Mouse (Mus musculus): Measurements from ENCODE around the gene Hba-a2. TPM values are rescaled to one million over a fixed set of nuclear protein-coding genes. Genes with fewer than 3 reads are reported as not detected.

Gene Hba-a2
- polyA plus RNA-seq, 1 experiment from 2014 or later: 4,938 TPM

DNA sequence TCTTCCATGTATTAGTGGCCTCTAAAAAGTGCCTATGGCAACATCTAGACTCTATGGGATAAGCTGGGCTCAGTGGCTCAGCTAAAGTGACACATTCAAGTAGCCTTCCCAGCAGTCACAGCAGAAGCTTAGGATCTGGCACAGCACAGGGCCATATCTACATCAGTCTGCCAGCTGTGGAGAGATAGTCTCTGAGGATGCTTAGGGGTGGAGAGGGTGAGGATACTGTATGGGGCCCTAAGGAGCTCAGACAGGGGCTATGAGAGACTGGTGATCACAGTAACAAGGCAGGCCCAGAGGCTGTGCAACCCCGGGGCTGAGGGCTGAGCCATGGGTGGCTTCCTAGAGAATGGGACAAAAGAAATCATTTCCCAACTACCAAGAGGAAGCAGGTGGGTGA is 10.7 kb downstream of the Hba-a2 start:
- Histone ChIP-seq H3K4me1 (replicated peaks) (peaks cover 21% of the 10 kb centered on the region), H3K36me3 (no peaks in the 10 kb centered on the region), H3K27me3 (ENCODE audit: insufficient read depth, poor library complexity, severe bottlenecking) (peaks cover 5% of the 10 kb centered on the region; the same call in 1 of the 2 replicates), H3K27ac (no peak overlapping the region), H3K9me3 (no peaks in the 10 kb centered on the region), H3K4me3 (no peak overlapping the region)
- 85% methylated on average over 1 of the region's 1 CpGs for WGBS
- DNase-seq (ENCODE audit: low spot score): no peak

DNA sequence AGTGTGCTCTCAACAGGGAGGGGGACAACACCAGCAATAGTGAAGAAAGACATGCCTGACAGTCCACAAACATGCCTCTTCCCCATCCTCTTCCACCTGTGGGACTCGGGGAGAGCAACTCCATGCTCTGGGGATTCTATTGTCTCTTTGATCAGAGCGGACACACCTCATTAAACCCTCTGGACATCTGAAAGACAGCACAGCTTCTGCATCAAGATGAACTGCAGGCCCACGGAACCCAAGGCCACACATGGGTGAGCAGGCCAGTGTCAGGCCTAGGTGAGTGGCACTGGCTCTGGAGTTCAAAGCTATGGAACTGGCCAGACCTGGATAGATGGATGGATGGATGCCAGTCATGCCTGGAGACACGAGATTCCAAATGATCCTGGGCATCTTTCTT is 13.2 kb downstream of the Hba-a2 start:
- Histone ChIP-seq H3K4me3 (no peak overlapping the region), H3K4me1 (replicated peaks) (peaks cover 24% of the 10 kb centered on the region), H3K27me3 (ENCODE audit: insufficient read depth, poor library complexity, severe bottlenecking) (no peaks in the 10 kb centered on the region), H3K36me3 (no peaks in the 10 kb centered on the region), H3K27ac (no peak overlapping the region), H3K9me3 (no peaks in the 10 kb centered on the region)
- WGBS: 32% methylated on average over 4 of the region's 4 CpGs
- DNase-seq (ENCODE audit: low spot score): no peak

DNA sequence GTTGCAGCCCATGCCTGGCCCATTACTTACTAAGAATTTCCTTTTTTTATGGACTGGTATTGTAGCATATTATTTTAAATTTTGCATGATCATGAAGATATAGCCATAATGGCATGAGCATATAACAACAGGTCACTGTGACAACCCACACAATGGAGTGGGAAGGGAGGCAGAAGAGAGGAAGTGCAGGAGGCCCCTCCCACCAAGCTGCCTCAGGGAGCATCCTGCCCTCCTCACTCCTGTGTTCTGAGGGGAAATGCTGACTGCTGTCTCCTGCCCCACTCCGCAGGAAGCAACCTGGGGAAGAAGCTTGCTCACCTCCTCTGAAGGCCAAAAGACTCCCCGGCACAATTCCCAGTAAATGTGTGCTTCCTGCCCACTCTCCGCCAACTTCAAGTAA is 13.6 kb downstream of the Hba-a2 start:
- H3K27ac ChIP-seq: no peak overlapping the region
- peaks cover 24% of the 10 kb centered on the region for H3K4me1 ChIP-seq (replicated peaks)
- DNase-seq (ENCODE audit: low spot score): no peak
- 70% methylated on average over 3 of the region's 3 CpGs for WGBS
- H3K27me3 ChIP-seq (ENCODE audit: insufficient read depth, poor library complexity, severe bottlenecking): no peaks in the 10 kb centered on the region
- no peaks in the 10 kb centered on the region for H3K9me3 ChIP-seq
- no peak overlapping the region for H3K4me3 ChIP-seq
- no peaks in the 10 kb centered on the region for H3K36me3 ChIP-seq

DNA sequence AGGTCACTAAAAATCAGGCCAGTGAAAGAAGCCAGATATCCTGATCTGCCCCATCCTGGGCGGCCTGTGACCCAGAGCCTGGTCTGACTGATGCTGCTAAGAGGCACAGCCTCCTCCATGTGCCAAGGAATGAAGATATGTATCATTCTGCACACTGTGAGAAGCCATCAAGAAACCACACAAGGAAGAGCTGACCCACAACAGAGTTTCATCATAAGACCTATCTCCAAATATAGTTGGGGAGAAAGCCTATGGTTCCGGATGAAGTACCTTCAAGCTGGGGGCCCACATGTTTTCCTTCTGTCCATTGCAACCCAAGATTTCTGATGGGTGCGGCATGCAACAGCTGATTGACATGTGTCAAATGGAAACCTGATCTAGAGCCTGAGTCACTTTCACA is 19.7 kb downstream of the Hba-a2 start:
- WGBS: 89% methylated on average over 3 of the region's 3 CpGs
- Histone ChIP-seq H3K4me1 (replicated peaks) (peaks cover 12% of the 10 kb centered on the region), H3K9me3 (no peaks in the 10 kb centered on the region), H3K4me3 (no peak overlapping the region), H3K27me3 (ENCODE audit: insufficient read depth, poor library complexity, severe bottlenecking) (0 out of 2 replicates have a peak, but pooled peaks cover 3% of the 10 kb centered on the region), H3K27ac (no peak overlapping the region), H3K36me3 (no peaks in the 10 kb centered on the region)
- DNase-seq (ENCODE audit: low spot score): no peak

DNA sequence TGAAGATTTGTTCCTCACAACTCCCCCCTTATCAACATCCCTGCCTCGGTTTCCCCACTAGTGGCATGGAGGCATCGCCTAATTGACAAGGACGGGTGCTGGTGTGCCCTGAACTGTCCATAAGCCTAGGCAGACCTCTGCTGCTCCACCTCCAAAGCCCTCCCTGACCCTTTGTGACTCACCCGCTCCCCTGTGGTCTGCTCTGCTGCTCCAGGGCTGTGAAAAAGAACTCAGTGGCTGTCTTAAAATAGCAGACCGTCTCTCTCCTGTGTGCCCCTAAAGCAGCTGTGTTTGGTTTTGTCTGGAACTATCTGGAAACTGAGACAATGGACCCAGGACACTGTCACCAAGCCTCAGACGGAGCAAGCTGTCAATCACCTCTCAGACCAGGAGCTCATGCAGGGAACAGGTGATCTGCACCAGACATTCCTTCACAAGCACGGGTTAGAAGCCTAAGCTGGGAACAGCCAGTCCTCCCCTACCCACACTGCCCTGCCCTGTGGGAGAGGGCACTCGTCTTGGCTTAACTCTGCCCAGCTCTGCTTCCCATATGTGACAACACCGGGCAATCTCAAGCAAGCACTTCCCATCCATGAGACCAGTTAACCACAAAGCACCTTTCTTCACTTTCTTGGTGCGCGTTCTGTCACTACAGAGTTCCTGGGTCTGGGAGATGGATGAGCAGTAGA is 24.4 kb downstream of the Hba-a2 start:
- Histone ChIP-seq H3K27ac (no peak overlapping the region; the same call in 1 of the 2 replicates), H3K27me3 (ENCODE audit: insufficient read depth, poor library complexity, severe bottlenecking) (0 out of 2 replicates have a peak, but pooled peaks cover 3% of the 10 kb centered on the region), H3K9me3 (no peaks in the 10 kb centered on the region), H3K36me3 (no peaks in the 10 kb centered on the region), H3K4me3 (no peak overlapping the region), H3K4me1 (replicated peaks) (peaks cover 16% of the 10 kb centered on the region)
- WGBS: 66% methylated on average over 11 of the region's 11 CpGs
- no peak for DNase-seq (ENCODE audit: low spot score)

DNA sequence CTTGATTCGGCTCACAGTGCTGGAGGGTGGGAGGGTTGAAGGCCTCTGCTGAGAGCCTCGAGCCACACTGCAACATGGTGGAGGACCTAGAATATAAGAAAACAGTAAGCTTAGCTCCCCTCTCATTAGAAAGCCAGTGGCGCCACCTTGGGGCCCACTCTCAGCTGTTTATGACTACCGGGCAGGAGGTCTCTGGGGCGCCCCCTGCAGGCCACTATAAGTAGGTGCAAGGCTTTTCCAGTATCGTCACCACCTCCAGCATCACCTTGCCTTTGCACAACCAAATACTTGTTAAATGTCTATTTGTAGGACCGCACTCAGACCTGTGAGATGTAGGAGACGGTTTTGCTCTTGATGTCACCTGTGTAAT is 24.9 kb downstream of the Hba-a2 start:
- no peaks in the 10 kb centered on the region for H3K36me3 ChIP-seq
- no peaks in the 10 kb centered on the region for H3K9me3 ChIP-seq
- H3K4me1 ChIP-seq (replicated peaks): peaks cover 16% of the 10 kb centered on the region
- H3K27ac ChIP-seq: no peak overlapping the region
- H3K27me3 ChIP-seq (ENCODE audit: insufficient read depth, poor library complexity, severe bottlenecking): no peaks in the 10 kb centered on the region
- peak; percentile 60 for DNase-seq (ENCODE audit: low spot score)
- WGBS: 43% methylated on average over 8 of the region's 8 CpGs
- H3K4me3 ChIP-seq: no peak overlapping the region

DNA sequence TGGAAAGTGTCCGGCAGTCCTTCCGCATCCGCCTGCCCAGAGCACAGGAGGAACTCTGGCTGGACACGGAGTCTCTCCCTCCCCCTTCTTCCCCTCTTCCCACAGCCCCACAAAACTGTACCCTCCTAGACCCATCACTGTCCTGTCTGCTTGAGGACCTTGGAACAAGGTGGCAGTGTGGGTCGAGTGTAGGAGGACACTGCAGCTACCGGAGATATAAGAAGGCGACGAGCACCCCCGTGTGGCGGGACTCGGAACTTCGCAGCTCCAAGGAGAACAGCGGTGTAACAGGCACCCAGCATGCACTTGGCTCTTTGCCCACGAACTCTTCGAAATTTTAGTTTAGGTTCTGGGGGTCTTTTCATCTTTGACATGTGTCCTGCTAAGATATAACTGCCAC is 28.3 kb downstream of the Hba-a2 start:
- WGBS: 11% methylated on average over 15 of the region's 15 CpGs
- H3K9me3 ChIP-seq: no peaks in the 10 kb centered on the region
- H3K27me3 ChIP-seq (ENCODE audit: insufficient read depth, poor library complexity, severe bottlenecking): no peaks in the 10 kb centered on the region
- H3K36me3 ChIP-seq: no peaks in the 10 kb centered on the region
- peak; percentile 94 for DNase-seq (ENCODE audit: low spot score)
- H3K27ac ChIP-seq: no peak overlapping the region
- H3K4me3 ChIP-seq: peak overlapping the region; percentile 26
- peaks cover 16% of the 10 kb centered on the region for H3K4me1 ChIP-seq (replicated peaks)

DNA sequence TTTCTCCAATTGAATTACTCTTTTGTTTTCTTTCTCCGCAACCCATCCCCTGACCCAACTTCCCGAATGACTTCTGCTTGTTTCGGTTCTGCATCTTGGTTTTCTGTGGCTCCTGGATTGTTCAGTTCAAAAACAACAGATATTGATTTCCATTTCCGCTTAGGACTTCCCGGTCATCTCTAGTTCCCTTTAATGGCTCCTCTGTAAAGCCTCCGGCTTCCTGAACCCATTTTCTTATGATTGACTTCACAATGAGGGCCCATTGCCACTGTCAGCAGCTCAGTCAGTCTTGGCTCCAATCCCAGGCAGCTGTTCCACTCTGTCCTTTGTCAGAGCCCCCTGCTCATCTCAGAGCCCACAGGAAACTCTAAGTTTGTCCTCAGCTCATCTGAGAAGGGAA is 34.8 kb downstream of the Hba-a2 start:
- no peak for DNase-seq (ENCODE audit: low spot score)
- 57% methylated on average over 6 of the region's 6 CpGs for WGBS

DNA sequence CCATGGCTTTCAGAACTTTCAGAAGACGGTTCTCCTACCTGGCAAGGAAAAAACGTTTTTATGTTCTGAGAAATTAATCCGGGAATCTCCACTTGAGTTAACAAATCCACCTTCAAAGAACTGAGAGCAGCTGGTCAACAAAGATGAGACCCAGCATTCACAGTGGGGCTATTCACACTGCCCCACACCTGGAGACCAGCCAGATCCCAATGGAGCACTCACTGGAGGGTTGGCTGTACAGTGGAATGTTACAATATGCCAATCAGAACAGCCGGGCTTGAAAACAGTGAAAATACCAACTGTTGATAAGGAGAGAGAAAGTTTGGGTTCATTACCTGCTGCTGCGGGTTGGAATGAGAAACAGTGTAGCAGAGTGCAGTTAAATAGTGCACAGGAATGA is 35.6 kb downstream of the Hba-a2 start:
- Histone ChIP-seq H3K27ac (no peak overlapping the region), H3K27me3 (ENCODE audit: insufficient read depth, poor library complexity, severe bottlenecking) (no peaks in the 10 kb centered on the region), H3K4me1 (replicated peaks) (0 out of 2 replicates have a peak, but pooled peaks cover 4% of the 10 kb centered on the region), H3K36me3 (no peaks in the 10 kb centered on the region), H3K9me3 (peaks cover 7% of the 10 kb centered on the region; the same call in 1 of the 2 replicates), H3K4me3 (no peak overlapping the region)
- 72% methylated on average over 5 of the region's 5 CpGs for WGBS
- DNase-seq (ENCODE audit: low spot score): no peak

More for the DNA sequence above, 34.8 kb downstream of the Hba-a2 start:
- H3K27me3 ChIP-seq (ENCODE audit: insufficient read depth, poor library complexity, severe bottlenecking): no peaks in the 10 kb centered on the region
- 0 out of 2 replicates have a peak, but pooled peaks cover 4% of the 10 kb centered on the region for H3K4me1 ChIP-seq (replicated peaks)
- no peak overlapping the region for H3K27ac ChIP-seq
- 0 out of 2 replicates have a peak, but pooled peaks cover 2% of the 10 kb centered on the region for H3K9me3 ChIP-seq
- H3K36me3 ChIP-seq: no peaks in the 10 kb centered on the region
- no peak overlapping the region for H3K4me3 ChIP-seq

DNA sequence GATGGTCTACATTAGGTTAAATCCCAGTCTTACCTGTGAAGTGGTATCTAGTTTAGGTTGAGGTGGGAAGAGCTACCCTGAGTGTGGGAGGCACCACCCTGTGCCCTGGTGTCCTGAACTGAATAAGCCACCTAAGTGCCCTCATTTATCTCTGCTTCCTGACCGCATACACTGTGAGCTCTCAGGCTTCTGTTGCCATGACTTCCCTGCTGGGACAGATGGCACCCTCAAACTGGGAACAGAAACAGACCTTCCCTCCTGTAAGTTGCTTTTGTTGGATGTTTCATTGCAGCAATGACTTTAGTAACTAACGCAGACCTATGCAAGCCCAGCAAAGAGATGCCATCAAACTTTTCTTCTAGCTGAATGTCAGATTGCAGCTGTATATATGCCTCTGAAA is 36.9 kb downstream of the Hba-a2 start:
- Histone ChIP-seq H3K4me3 (no peak overlapping the region), H3K9me3 (peaks cover 9% of the 10 kb centered on the region; the same call in 1 of the 2 replicates), H3K27me3 (ENCODE audit: insufficient read depth, poor library complexity, severe bottlenecking) (no peaks in the 10 kb centered on the region), H3K36me3 (no peaks in the 10 kb centered on the region), H3K27ac (no peak overlapping the region), H3K4me1 (replicated peaks) (0 out of 2 replicates have a peak, but pooled peaks cover 4% of the 10 kb centered on the region)
- 87% methylated on average over 2 of the region's 2 CpGs for WGBS
- no peak for DNase-seq (ENCODE audit: low spot score)

DNA sequence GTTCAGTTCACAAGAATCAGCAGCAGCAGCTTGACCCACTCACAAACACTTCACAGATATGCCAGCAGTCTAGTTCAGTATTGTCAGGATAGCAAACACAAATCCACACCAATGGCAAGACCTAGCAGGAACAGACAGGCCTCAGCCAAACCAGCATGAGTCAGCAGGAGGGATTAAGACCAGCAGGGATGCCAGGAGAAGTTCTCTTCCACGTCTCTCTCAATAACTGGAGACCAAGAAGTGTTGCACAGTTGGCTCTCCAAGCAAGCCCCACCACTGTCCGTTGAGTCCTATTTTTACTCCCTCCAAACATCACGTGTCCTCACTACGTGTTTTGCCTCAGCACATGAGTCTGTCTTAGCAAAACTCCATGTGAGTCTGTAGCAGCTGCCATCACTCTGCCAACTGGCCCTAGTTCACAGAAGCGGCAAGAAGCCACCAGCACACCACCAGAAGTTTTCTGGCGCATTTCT is 40.2 kb downstream of the Hba-a2 start:
- no peak overlapping the region for H3K4me3 ChIP-seq
- DNase-seq (ENCODE audit: low spot score): no peak
- H3K27ac ChIP-seq: no peak overlapping the region
- H3K9me3 ChIP-seq: peaks cover 9% of the 10 kb centered on the region; the same call in 1 of the 2 replicates
- peaks cover 9% of the 10 kb centered on the region; the same call in 1 of the 2 replicates for H3K4me1 ChIP-seq (replicated peaks)
- no peaks in the 10 kb centered on the region for H3K36me3 ChIP-seq
- no peaks in the 10 kb centered on the region for H3K27me3 ChIP-seq (ENCODE audit: insufficient read depth, poor library complexity, severe bottlenecking)
- 88% methylated on average over 6 of the region's 6 CpGs for WGBS

DNA sequence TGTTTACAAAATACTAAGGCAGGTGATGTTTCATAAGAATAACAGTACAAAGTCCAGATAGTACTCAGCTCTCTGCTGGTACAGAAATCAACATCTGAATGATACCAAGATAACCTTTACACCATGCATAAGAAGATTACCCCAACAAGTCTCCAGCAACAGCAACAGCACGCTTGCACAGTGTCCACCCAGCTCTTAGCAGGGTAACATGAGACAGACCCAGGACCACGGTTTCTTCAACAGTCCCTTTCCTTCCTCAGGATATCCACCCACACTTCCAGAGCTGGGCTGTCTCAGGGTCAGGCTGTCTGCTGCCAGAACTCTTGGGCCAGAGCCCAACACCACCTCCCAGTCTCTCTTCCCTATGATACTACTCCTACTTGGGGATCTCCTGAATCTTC is 42.8 kb downstream of the Hba-a2 start:
- Histone ChIP-seq H3K9me3 (peaks cover 7% of the 10 kb centered on the region; the same call in 1 of the 2 replicates), H3K27ac (no peak overlapping the region), H3K4me1 (replicated peaks) (peaks cover 9% of the 10 kb centered on the region; the same call in 1 of the 2 replicates), H3K4me3 (no peak overlapping the region), H3K36me3 (no peaks in the 10 kb centered on the region), H3K27me3 (ENCODE audit: insufficient read depth, poor library complexity, severe bottlenecking) (no peaks in the 10 kb centered on the region)
- WGBS: 74% methylated on average over 2 of the region's 2 CpGs
- no peak for DNase-seq (ENCODE audit: low spot score)
